Mouse (Mus musculus) adrenal gland, adult 18-20 months (tissue): ENCODE measurements around the gene Olfr1564. TPM values are rescaled to one million over a fixed set of nuclear protein-coding genes. Genes with fewer than 3 reads are reported as not detected.
"Not testable (repeated sequence)": the region's sequence is repeated elsewhere in the genome, so short reads cannot be mapped to it uniquely, and the experiment has no call there.

ENCODE experiments used
- DNase-seq, 2 experiments: peaks; one replicate each; pipeline ENCODE4 v3.0.0; 2021 to 2022; ENCODE audit warnings: low spot score in 2 of 2
- long read RNA-seq, 2 experiments: library from polyadenylated mRNA; stranded (forward); transcript quantifications; one replicate each; pipeline ENCODE4 v2.0.0; 2021
- total RNA-seq, 2 experiments: library from RNA; stranded (reverse); gene quantifications; 1 replicate in 1 of 2; 2 replicates in 1 of 2; pipeline ENCODE4 v1.2.3; 2021

Gene Olfr1564
- not detected for total RNA-seq
- long read RNA-seq, experiment 1: 0 reads
- long read RNA-seq, experiment 2: 0 reads

- no peak for DNase-seq
Measured at GRCm38 (mm10) chr17:33221590-33221989, at the start of gene Olfr1564. Olfr1564 (minus strand) TSS chr17:33221690.

DNA sequence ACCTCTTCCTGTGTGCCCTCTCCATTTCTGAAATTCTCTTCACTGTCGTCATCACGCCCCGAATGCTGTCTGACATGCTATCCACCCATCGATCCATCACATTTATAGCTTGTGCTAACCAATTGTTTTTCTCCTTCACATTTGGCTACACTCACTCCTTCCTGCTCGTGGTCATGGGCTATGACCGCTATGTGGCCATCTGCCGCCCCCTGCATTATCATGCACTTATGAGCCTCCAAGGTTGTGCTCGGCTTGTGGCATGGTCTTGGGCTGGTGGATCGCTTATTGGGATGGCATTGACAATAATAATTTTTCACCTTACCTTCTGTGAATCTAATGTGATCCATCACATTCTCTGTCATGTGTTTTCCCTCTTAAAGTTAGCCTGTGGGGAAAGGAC, 47.4 kb upstream of the Olfr1564 start:
- DNase-seq: no peak

DNA sequence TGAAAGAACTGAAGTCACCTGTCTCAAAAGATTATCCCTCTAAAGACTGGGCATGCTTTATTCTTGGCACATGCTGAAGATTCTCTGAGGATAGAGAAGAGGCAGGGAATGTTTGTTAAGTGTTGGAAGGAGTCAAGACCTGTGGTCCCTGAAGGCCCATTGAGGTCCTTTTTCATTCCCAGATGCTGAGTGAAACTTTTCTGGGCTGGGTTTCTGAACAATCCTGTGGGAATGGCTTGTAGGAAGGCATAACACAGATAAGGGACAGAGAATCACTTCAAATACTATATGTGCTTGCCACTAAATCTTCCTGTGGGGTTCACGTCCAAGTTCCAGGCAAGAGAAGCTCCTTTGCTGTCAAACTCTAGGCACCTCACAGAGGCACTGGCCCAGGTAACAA, 42.9 kb upstream of the Olfr1564 start, which contains the start of gene Olfr63:
Gene Olfr63, plus strand, starts transcription at position 301 of the 400 bp plus-strand sequence.
- DNase-seq: no peak

- not testable (repeated sequence) for DNase-seq
Measured at GRCm38 (mm10) chr17:33255319-33255657, 33.8 kb upstream of the Olfr1564 start.

DNA sequence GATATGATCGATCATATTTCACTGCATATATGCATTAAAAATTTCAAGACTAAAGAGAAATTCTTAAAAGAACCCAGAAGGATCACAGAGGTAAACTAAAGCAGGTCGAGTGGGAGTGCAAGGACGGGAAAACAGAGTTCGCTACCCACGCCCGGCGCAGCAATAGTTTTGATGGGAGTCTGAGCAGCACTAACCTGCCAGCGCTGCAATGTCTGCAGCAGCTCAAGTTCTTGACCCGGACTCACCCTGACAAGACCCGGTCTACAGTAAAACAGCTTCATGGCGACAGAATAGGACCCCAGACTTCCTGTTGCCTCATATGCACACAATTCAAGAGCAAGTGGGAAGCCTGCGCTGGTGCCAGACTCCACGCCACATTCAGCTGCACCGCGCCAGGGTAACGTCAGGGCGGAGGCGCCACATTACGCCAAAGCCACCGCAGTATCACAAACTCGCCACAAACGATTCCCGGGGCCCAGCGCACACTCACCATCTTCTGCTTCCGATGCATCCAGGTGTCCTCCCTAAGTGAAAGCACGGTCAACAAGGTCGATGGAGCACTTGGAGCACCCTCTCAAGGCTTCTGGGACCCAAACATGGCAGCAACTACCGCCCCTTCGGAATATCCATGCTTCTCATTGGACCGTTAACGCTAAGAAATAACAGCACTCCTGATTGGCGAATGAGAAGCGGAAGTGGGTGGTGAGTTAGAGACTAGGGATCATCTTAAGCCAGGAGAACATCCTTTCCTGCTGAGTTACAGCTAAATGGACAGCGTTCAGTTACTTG, 33.2 kb upstream of the Olfr1564 start, which contains the start of gene Zfp955a:
Gene Zfp955a, minus strand, starts transcription at position 616 of the 789 bp plus-strand sequence.
- DNase-seq: not testable (repeated sequence)

GRCm38 (mm10) chr17:33236646-33237045, 15.2 kb upstream of the Olfr1564 start:
- DNase-seq: not testable (repeated sequence)

DNA sequence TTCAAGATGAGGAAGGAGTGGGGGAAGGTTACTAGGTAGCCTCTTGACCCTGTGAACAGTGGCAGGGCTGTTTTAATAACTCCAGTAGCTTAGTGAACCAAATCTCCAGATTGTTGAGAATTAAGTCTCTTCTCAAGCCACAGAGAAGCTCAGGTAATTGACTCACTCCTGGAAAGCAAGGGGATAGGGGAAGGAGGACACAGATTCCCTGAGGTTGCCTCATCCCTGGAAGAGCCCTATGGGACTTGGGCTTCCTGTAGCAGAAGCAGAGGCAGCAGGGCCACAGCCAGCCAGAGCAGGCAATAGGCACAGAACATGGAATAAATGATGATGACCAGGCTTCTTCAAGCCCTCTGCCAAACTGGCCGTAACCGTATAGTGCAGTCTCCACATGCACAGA, 30.5 kb downstream of the Olfr1564 start, which contains the start of gene Olfr239:
Gene Olfr239, plus strand, starts transcription at position 301 of the 400 bp plus-strand sequence.
- DNase-seq: not testable (repeated sequence)

- not testable (repeated sequence) for DNase-seq
Measured at GRCm38 (mm10) chr17:33168147-33168546, 53.3 kb downstream of the Olfr1564 start, which contains the start of gene Olfr55. Olfr55 (plus strand) TSS chr17:33168447.

Other genes starting within 250 kb of the Olfr1564 start
- 10 to 100 TPM; 10.1 to 12.3 TPM for gene Zfp952, start 228.6 kb downstream of the Olfr1564 start, total RNA-seq
- gene Zfp763, start 188.3 kb downstream of the Olfr1564 start, total RNA-seq: 1 to 10 TPM; 5.2 to 6.4 TPM
- not detected for gene 4921501E09Rik, start 153.6 kb downstream of the Olfr1564 start, total RNA-seq
- gene Zfp563, start 132.4 kb downstream of the Olfr1564 start, total RNA-seq: 10 to 100 TPM in 1 of 2 experiments, 1 to 10 TPM in 1; 7.2 to 10.8 TPM
- not detected for gene Morc2b, start 82.0 kb downstream of the Olfr1564 start, total RNA-seq
- gene Olfr55, start 53.2 kb downstream of the Olfr1564 start, total RNA-seq: not detected
- not detected for gene Olfr239, start 30.4 kb downstream of the Olfr1564 start, total RNA-seq
- gene Zfp955a, start 33.5 kb upstream of the Olfr1564 start, total RNA-seq: 1 to 10 TPM; 5.8 to 8.6 TPM
- gene Olfr63, start 43.0 kb upstream of the Olfr1564 start, total RNA-seq: under 1 TPM in 1 of 2 experiments, not detected in 1; 0.03 TPM
- gene Zfp955b, start 67.9 kb upstream of the Olfr1564 start, total RNA-seq: 10 to 100 TPM in 1 of 2 experiments, 1 to 10 TPM in 1; 8.3 to 10.6 TPM
- gene Zfp81, start 137.2 kb upstream of the Olfr1564 start, total RNA-seq: 1 to 10 TPM; 6.1 to 7.2 TPM
- 1 to 10 TPM; 5.4 to 5.8 TPM for gene Zfp101, start 173.0 kb upstream of the Olfr1564 start, total RNA-seq
- gene Actl9, start 211.2 kb upstream of the Olfr1564 start, total RNA-seq: not detected